Mouse (Mus musculus) bone marrow, adult 2 months (tissue): ENCODE results near the gene Crybg2. TPM values are rescaled to one million over a fixed set of nuclear protein-coding genes. Genes with fewer than 3 reads are reported as not detected.

Source experiments
- H3K27ac ChIP-seq: fragments of 200-500 bp; 2 replicates; pipeline ENCODE4 v1.5.1; 2012; ENCODE audit warnings: low read depth, mild to moderate bottlenecking, control low read depth, inconsistent platforms, low read length; ENCODE audit not compliant: control insufficient read depth, poor library complexity, insufficient read depth
- H3K4me1 ChIP-seq: fragments of 200-500 bp; 2 replicates; pipeline ENCODE4 v1.6.1; 2011; ENCODE audit warnings: low read length; ENCODE audit not compliant: control insufficient read depth, insufficient read depth
- H3K4me3 ChIP-seq: fragments of 200-500 bp; replicated peaks from 2 replicates; pipeline ENCODE3; 2011; ENCODE audit warnings: mild to moderate bottlenecking, low read depth, low read length, control low read depth; ENCODE audit not compliant: control insufficient read depth
- CTCF ChIP-seq: fragments of 200-500 bp; IDR thresholded peaks from 2 replicates; pipeline ENCODE4 v1.5.1; 2011; ENCODE audit warnings: low read length, control low read depth; ENCODE audit not compliant: control insufficient read depth, insufficient read depth
- POLR2A ChIP-seq: fragments of 200-500 bp; IDR thresholded peaks from 2 replicates; pipeline ENCODE4 v1.6.1; 2011; ENCODE audit warnings: low read depth, mild to moderate bottlenecking, control low read depth, low read length, borderline replicate concordance; ENCODE audit not compliant: control insufficient read depth
- WGBS: fragments of 180-500 bp; shearing (Covaris S2); methylation state at CpG from one replicate; pipeline ENCODE4 v1.1.7; 2018; 5-methylcytosine and 5-hydroxymethylcytosine counted together
- polyA plus RNA-seq: library from polyadenylated mRNA; stranded (reverse); fragments of >200 nt; gene quantifications from 2 replicates; pipeline ENCODE4 v1.2.4, GENCODE M21; 2011; ENCODE audit warnings: low replicate concordance; ENCODE audit not compliant: missing spikeins, insufficient read depth, insufficient read length

The Crybg2 gene
- polyA plus RNA-seq, 1 experiment = 4.6 TPM

DNA sequence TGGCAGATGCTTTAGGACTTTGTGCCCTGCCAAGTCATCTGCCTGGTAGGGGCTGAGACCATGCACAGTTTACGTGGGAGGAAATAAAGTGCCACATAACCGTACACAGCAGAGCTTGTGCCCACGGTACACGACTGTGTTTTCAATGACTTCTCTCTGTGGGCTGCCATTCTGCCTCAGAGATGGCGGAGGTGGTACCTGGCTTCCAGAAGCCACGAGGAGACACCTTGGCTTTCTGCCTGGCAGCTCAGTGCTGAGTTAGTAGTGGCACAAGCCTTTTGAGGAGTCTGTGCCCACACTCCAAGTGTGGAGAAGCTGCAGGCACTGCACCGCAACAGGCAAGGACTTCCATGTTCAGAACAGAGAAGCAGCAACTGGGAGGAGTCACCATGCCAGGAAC, 47.1 kb downstream of the Crybg2 start:
- TF ChIP-seq CTCF = no peak
- TF ChIP-seq POLR2A = no peak
- 58% methylated on average over 7 of the region's 7 CpGs for WGBS
- peaks cover 20% of the 10 kb centered on the region for H3K4me1 ChIP-seq
- no peak overlapping the region for H3K27ac ChIP-seq
- H3K4me3 ChIP-seq = no peak overlapping the region

- Histone ChIP-seq H3K4me3 (no peak overlapping the region), H3K4me1 (peaks cover 20% of the 10 kb centered on the region), H3K27ac (no peak overlapping the region)
- WGBS = 81% methylated on average over 5 of the region's 5 CpGs
- TF ChIP-seq CTCF = no peak
- TF ChIP-seq POLR2A = no peak
These were observed 47.6 kb downstream of the Crybg2 start for GRCm38 (mm10) chr4:134108196-134108595.

DNA sequence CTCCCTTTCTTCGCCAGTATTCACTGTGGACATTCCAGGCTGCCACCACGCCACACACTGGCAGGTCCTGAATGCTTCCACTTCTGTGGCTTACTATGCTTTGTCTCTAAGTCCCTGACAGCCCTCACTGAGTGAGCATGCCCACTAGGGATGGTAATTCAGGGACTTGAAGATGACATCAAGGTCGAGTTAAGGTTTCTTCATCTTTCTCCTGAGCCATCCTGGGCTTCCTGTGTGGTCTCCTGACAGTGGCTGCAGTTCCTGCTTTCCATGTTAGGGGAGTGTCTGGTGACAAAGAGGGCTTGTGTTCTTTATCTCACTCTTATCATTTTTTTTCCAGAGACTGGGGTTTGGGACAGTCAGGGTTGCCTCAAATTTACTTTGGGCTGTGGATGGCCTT, 50.0 kb downstream of the Crybg2 start:
- TF ChIP-seq CTCF = no peak
- TF ChIP-seq POLR2A = no peak
- 22% methylated on average over 3 of the region's 3 CpGs for WGBS
- Histone ChIP-seq H3K4me3 (no peak overlapping the region), H3K27ac (peak overlapping the region; percentile 72), H3K4me1 (peaks cover 30% of the 10 kb centered on the region)

DNA sequence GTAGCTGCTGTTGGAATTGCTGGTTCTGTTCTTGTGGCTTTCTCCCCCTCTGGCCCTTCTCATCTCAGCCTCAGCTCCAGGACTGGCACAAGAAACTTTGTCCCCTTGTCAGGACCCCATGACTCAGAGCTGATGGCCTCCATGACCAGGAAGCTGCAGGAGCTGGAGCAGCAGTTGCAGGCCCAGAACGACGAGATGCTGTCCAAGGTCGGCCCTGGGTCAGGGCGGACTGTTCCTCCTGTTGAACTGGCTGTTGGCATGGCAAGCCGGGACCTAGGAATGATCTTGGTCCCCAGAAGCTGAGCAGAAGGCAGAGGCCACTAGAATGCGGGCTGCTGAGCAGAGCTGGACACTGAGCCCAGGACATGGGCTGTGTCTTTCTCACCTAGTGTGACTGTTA, 51.8 kb downstream of the Crybg2 start:
- 86% methylated on average over 6 of the region's 6 CpGs for WGBS
- H3K4me1 ChIP-seq = peaks cover 34% of the 10 kb centered on the region
- no peak overlapping the region for H3K4me3 ChIP-seq
- H3K27ac ChIP-seq = no peak overlapping the region
- TF ChIP-seq POLR2A (0 out of 2 replicates have a peak, but pooled peaks have one; percentile 2), CTCF (no peak)

GRCm38 (mm10) chr4:134113356-134113994, 52.9 kb downstream of the Crybg2 start:
- peaks cover 36% of the 10 kb centered on the region for H3K4me1 ChIP-seq
- peak overlapping the region; percentile 4; the same call in 1 of the 2 replicates for H3K27ac ChIP-seq
- no peak for TF ChIP-seq POLR2A
- TF ChIP-seq CTCF = 0 out of 2 replicates have a peak, but pooled peaks have one; percentile 0
- H3K4me3 ChIP-seq = no peak overlapping the region
- WGBS = 53% methylated on average over 10 of the region's 10 CpGs

DNA sequence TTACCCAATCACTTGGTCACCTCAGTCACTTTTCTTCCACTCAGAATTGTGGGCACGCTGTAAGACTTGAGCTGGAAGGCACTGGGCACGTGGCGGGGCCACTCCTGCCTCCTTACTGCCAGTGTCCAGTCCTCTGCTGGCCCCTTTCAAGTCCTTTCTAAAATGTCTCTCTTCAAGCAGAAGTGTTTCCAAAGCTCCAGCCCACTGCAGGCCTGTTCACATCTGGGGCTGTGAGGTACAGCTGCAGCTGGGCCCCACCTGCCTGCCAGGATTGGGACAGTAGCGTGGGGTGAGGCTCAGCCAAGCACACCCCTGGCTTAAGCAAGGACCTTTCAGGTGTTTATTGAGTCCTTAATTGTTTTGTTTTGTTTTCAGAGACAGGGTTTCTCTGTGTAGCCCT, 53.4 kb downstream of the Crybg2 start:
- Histone ChIP-seq H3K4me1 (peaks cover 36% of the 10 kb centered on the region), H3K4me3 (no peak overlapping the region), H3K27ac (no peak overlapping the region)
- TF ChIP-seq CTCF (no peak), POLR2A (no peak)
- 89% methylated on average over 4 of the region's 4 CpGs for WGBS

- Histone ChIP-seq H3K4me3 (no peak overlapping the region), H3K27ac (peak overlapping the region; percentile 88), H3K4me1 (peaks cover 32% of the 10 kb centered on the region)
- 81% methylated on average over 16 of the region's 16 CpGs for WGBS
- TF ChIP-seq POLR2A = no peak
- no peak for TF ChIP-seq CTCF
These were observed 54.9 kb downstream of the Crybg2 start for GRCm38 (mm10) chr4:134115215-134116144.

DNA sequence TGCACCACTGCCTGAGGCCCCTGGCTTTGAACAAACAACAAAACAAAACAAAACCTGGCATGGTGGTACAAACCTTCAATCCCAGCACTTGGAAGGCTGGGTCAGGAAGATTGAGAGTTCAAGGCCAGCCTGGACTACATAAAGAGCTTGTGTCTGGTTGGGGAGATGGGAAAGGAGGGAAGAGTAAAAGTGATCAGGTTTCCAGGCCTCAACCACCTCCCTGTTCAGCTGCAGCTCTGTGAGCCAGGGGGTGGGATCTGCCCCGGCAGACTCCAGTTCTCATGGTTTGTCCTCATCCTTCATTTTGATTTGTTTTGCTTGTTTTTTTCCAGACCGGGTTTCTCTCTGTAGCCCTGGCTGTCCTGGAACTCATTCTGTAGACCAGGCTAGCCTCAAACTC, 55.9 kb downstream of the Crybg2 start:
- TF ChIP-seq POLR2A (no peak), CTCF (no peak)
- H3K4me1 ChIP-seq = peaks cover 36% of the 10 kb centered on the region
- 13% methylated on average over 2 of the region's 2 CpGs for WGBS
- H3K4me3 ChIP-seq = no peak overlapping the region
- H3K27ac ChIP-seq = peak overlapping the region; percentile 88
